Mouse (Mus musculus): Measurements from ENCODE around the gene Tnp1.

Tnp1 gene

GRCm38 (mm10) chr1:73015731-73016130 is at the start of gene Tnp1:
Gene Tnp1, minus strand, starts transcription at chr1:73015909.
- in situ Hi-C loops (cut with MboI, MseI), result no loop called here

GRCm38 (mm10) chr1:73064336-73064735 is 48.6 kb upstream of the Tnp1 start:
- in situ Hi-C loops (cut with MboI, MseI), result no loop called here

- in situ Hi-C loops (cut with MboI, MseI), result no loop called here
These were observed 46.0 kb upstream of the Tnp1 start for GRCm38 (mm10) chr1:73061491-73062233.

GRCm38 (mm10) chr1:73060271-73060670 is 44.6 kb upstream of the Tnp1 start:
- in situ Hi-C loops (cut with MboI, MseI), result no loop called here

- in situ Hi-C loops (cut with MboI, MseI), result no loop called here
These were observed 40.7 kb upstream of the Tnp1 start for GRCm38 (mm10) chr1:73056266-73057001.

GRCm38 (mm10) chr1:73055820-73056219 is 40.1 kb upstream of the Tnp1 start:
- in situ Hi-C loops (cut with MboI, MseI), result no loop called here

GRCm38 (mm10) chr1:73055206-73055605 is 39.5 kb upstream of the Tnp1 start:
- in situ Hi-C loops (cut with MboI, MseI), result no loop called here

GRCm38 (mm10) chr1:73053545-73054326 is 38.0 kb upstream of the Tnp1 start:
- in situ Hi-C loops (cut with MboI, MseI), result no loop called here

- in situ Hi-C loops (cut with MboI, MseI), result no loop called here
These were observed 31.4 kb upstream of the Tnp1 start for GRCm38 (mm10) chr1:73046896-73047672.

- in situ Hi-C loops (cut with MboI, MseI), result no loop called here
These were observed 30.4 kb upstream of the Tnp1 start for GRCm38 (mm10) chr1:73045948-73046685.

- in situ Hi-C loops (cut with MboI, MseI), result no loop called here
These were observed 28.0 kb upstream of the Tnp1 start for GRCm38 (mm10) chr1:73043671-73044070.

- in situ Hi-C loops (cut with MboI, MseI), result no loop called here
These were observed 25.1 kb upstream of the Tnp1 start for GRCm38 (mm10) chr1:73040691-73041425.

- in situ Hi-C loops (cut with MboI, MseI), result no loop called here
These were observed 22.8 kb upstream of the Tnp1 start for GRCm38 (mm10) chr1:73038532-73038931.

- in situ Hi-C loops (cut with MboI, MseI), result no loop called here
These were observed 20.8 kb upstream of the Tnp1 start for GRCm38 (mm10) chr1:73036536-73036935.

GRCm38 (mm10) chr1:73035726-73036125 is 20.0 kb upstream of the Tnp1 start:
- in situ Hi-C loops (cut with MboI, MseI), result no loop called here

GRCm38 (mm10) chr1:73032491-73032890 is 16.8 kb upstream of the Tnp1 start:
- in situ Hi-C loops (cut with MboI, MseI), result no loop called here

GRCm38 (mm10) chr1:73028741-73029140 is 13.0 kb upstream of the Tnp1 start:
- in situ Hi-C loops (cut with MboI, MseI), result no loop called here

GRCm38 (mm10) chr1:73027381-73027780 is 11.7 kb upstream of the Tnp1 start:
- in situ Hi-C loops (cut with MboI, MseI), result no loop called here

- in situ Hi-C loops (cut with MboI, MseI), result no loop called here
These were observed 11.1 kb upstream of the Tnp1 start for GRCm38 (mm10) chr1:73026786-73027299.

- in situ Hi-C loops (cut with MboI, MseI), result no loop called here
These were observed 10.4 kb upstream of the Tnp1 start for GRCm38 (mm10) chr1:73026157-73026556.
